Mouse (Mus musculus): ENCODE data around the gene Nkx2-4. TPM values are rescaled to one million over a fixed set of nuclear protein-coding genes. Genes with fewer than 3 reads are reported as not detected.

The Nkx2-4 gene
- polyA plus RNA-seq, 1 experiment from 2014 or later = not detected

GRCm38 (mm10) chr2:147082391-147082790 lies 2.9 kb downstream of the Nkx2-4 start:
- no peak overlapping the region for H3K27ac ChIP-seq (replicated peaks in 1 of 2; ENCODE audit: control insufficient read depth in 1 of 2, insufficient read depth in 1 of 2, low read depth in 2 of 2, low read length in 2 of 2)
- H3K9ac ChIP-seq (ENCODE audit: low read length) = no peak overlapping the region
- no peak overlapping the region for H3K4me2 ChIP-seq (ENCODE audit: low read length)
- peaks cover 75% of the 10 kb centered on the region for H3K27me3 ChIP-seq (ENCODE audit: control insufficient read depth, insufficient read depth, low read length)
- H3K9me3 ChIP-seq (ENCODE audit: control insufficient read depth, low read length) = no peaks in the 10 kb centered on the region
- peaks cover 4 to 8% of the 10 kb centered on the region in 2 experiments; a peak in 3 of 4 replicates for H3K4me1 ChIP-seq (ENCODE audit: control insufficient read depth in 2 of 2, insufficient read depth in 2 of 2, low read length in 2 of 2)
- peaks cover 12% of the 10 kb centered on the region for H3K36me3 ChIP-seq (ENCODE audit: control insufficient read depth, insufficient read depth, low read length)
- 71% methylated on average over 4 of the region's 4 CpGs for WGBS
- no peak overlapping the region for H3K4me3 ChIP-seq (ENCODE audit: control insufficient read depth in 1 of 2, insufficient read depth in 1 of 2, low read depth in 1 of 2, low read length in 2 of 2)
- ATAC-seq (ENCODE audit: insufficient number of reproducible peaks, insufficient read depth, low FRiP score, low read depth) = no peak

- no peaks in the 10 kb centered on the region for H3K4me1 ChIP-seq (ENCODE audit: control insufficient read depth in 2 of 2, insufficient read depth in 2 of 2, low read length in 2 of 2)
- no peaks in the 10 kb centered on the region for H3K9me3 ChIP-seq (ENCODE audit: control insufficient read depth, low read length)
- H3K4me2 ChIP-seq (ENCODE audit: low read length) = no peak overlapping the region
- no peak for ATAC-seq (ENCODE audit: insufficient number of reproducible peaks, insufficient read depth, low FRiP score, low read depth)
- H3K27ac ChIP-seq (replicated peaks in 1 of 2; ENCODE audit: control insufficient read depth in 1 of 2, insufficient read depth in 1 of 2, low read depth in 2 of 2, low read length in 2 of 2) = no peak overlapping the region
- H3K27me3 ChIP-seq (ENCODE audit: control insufficient read depth, insufficient read depth, low read length) = peaks cover 2% of the 10 kb centered on the region; the same call in 1 of the 2 replicates
- peaks cover 65% of the 10 kb centered on the region for H3K36me3 ChIP-seq (ENCODE audit: control insufficient read depth, insufficient read depth, low read length)
- H3K9ac ChIP-seq (ENCODE audit: low read length) = no peak overlapping the region
- 95% methylated on average over 4 of the region's 4 CpGs for WGBS
- no peak overlapping the region for H3K4me3 ChIP-seq (ENCODE audit: control insufficient read depth in 1 of 2, insufficient read depth in 1 of 2, low read depth in 1 of 2, low read length in 2 of 2)
These were observed 10.8 kb downstream of the Nkx2-4 start for GRCm38 (mm10) chr2:147074399-147074798.

- no peaks in the 10 kb centered on the region for H3K27me3 ChIP-seq (ENCODE audit: control insufficient read depth, insufficient read depth, low read length)
- no peak overlapping the region for H3K4me2 ChIP-seq (ENCODE audit: low read length)
- peaks cover 69% of the 10 kb centered on the region for H3K36me3 ChIP-seq (ENCODE audit: control insufficient read depth, insufficient read depth, low read length)
- no peaks in the 10 kb centered on the region for H3K4me1 ChIP-seq (ENCODE audit: control insufficient read depth in 2 of 2, insufficient read depth in 2 of 2, low read length in 2 of 2)
- H3K9me3 ChIP-seq (ENCODE audit: control insufficient read depth, low read length) = no peaks in the 10 kb centered on the region
- no peak overlapping the region for H3K4me3 ChIP-seq (ENCODE audit: control insufficient read depth in 1 of 2, insufficient read depth in 1 of 2, low read depth in 1 of 2, low read length in 2 of 2)
- H3K27ac ChIP-seq (replicated peaks in 1 of 2; ENCODE audit: control insufficient read depth in 1 of 2, insufficient read depth in 1 of 2, low read depth in 2 of 2, low read length in 2 of 2) = no peak overlapping the region
- 94% methylated on average over 2 of the region's 2 CpGs for WGBS
- ATAC-seq (ENCODE audit: insufficient number of reproducible peaks, insufficient read depth, low FRiP score, low read depth) = no peak
- H3K9ac ChIP-seq (ENCODE audit: low read length) = no peak overlapping the region
These were observed 11.3 kb downstream of the Nkx2-4 start for GRCm38 (mm10) chr2:147073962-147074361.

GRCm38 (mm10) chr2:147070305-147070704 lies 14.9 kb downstream of the Nkx2-4 start:
- H3K9me3 ChIP-seq (ENCODE audit: control insufficient read depth, low read length) = no peaks in the 10 kb centered on the region
- ATAC-seq (ENCODE audit: insufficient number of reproducible peaks, insufficient read depth, low FRiP score, low read depth) = no peak
- H3K4me1 ChIP-seq (ENCODE audit: control insufficient read depth in 2 of 2, insufficient read depth in 2 of 2, low read length in 2 of 2) = no peaks in the 10 kb centered on the region
- H3K27me3 ChIP-seq (ENCODE audit: control insufficient read depth, insufficient read depth, low read length) = no peaks in the 10 kb centered on the region
- no peak overlapping the region for H3K4me3 ChIP-seq (ENCODE audit: control insufficient read depth in 1 of 2, insufficient read depth in 1 of 2, low read depth in 1 of 2, low read length in 2 of 2)
- no peak overlapping the region for H3K9ac ChIP-seq (ENCODE audit: low read length)
- H3K27ac ChIP-seq (replicated peaks in 1 of 2; ENCODE audit: control insufficient read depth in 1 of 2, insufficient read depth in 1 of 2, low read depth in 2 of 2, low read length in 2 of 2) = no peak overlapping the region
- peaks cover 59% of the 10 kb centered on the region for H3K36me3 ChIP-seq (ENCODE audit: control insufficient read depth, insufficient read depth, low read length)
- no peak overlapping the region for H3K4me2 ChIP-seq (ENCODE audit: low read length)
- WGBS = 77% methylated on average over 1 of the region's 1 CpGs

- WGBS = 66% methylated on average over 1 of the region's 1 CpGs
- no peak for ATAC-seq (ENCODE audit: insufficient number of reproducible peaks, insufficient read depth, low FRiP score, low read depth)
- no peak overlapping the region for H3K4me2 ChIP-seq (ENCODE audit: low read length)
- no peak overlapping the region for H3K27ac ChIP-seq (replicated peaks in 1 of 2; ENCODE audit: control insufficient read depth in 1 of 2, insufficient read depth in 1 of 2, low read depth in 2 of 2, low read length in 2 of 2)
- H3K27me3 ChIP-seq (ENCODE audit: control insufficient read depth, insufficient read depth, low read length) = no peaks in the 10 kb centered on the region
- H3K9me3 ChIP-seq (ENCODE audit: control insufficient read depth, low read length) = no peaks in the 10 kb centered on the region
- H3K9ac ChIP-seq (ENCODE audit: low read length) = no peak overlapping the region
- no peaks in the 10 kb centered on the region for H3K4me1 ChIP-seq (ENCODE audit: control insufficient read depth in 2 of 2, insufficient read depth in 2 of 2, low read length in 2 of 2)
- H3K36me3 ChIP-seq (ENCODE audit: control insufficient read depth, insufficient read depth, low read length) = peaks cover 58% of the 10 kb centered on the region
- no peak overlapping the region for H3K4me3 ChIP-seq (ENCODE audit: control insufficient read depth in 1 of 2, insufficient read depth in 1 of 2, low read depth in 1 of 2, low read length in 2 of 2)
These were observed 16.2 kb downstream of the Nkx2-4 start for GRCm38 (mm10) chr2:147069077-147069476.

GRCm38 (mm10) chr2:147067480-147068246 lies 17.6 kb downstream of the Nkx2-4 start:
- Histone ChIP-seq H3K27me3 (ENCODE audit: control insufficient read depth, insufficient read depth, low read length) (no peaks in the 10 kb centered on the region), H3K9ac (ENCODE audit: low read length) (no peak overlapping the region), H3K9me3 (ENCODE audit: control insufficient read depth, low read length) (no peaks in the 10 kb centered on the region), H3K27ac (replicated peaks in 1 of 2; ENCODE audit: control insufficient read depth in 1 of 2, insufficient read depth in 1 of 2, low read depth in 2 of 2, low read length in 2 of 2) (no peak overlapping the region), H3K4me1 (ENCODE audit: control insufficient read depth in 2 of 2, insufficient read depth in 2 of 2, low read length in 2 of 2) (no peaks in the 10 kb centered on the region), H3K4me2 (ENCODE audit: low read length) (no peak overlapping the region), H3K36me3 (ENCODE audit: control insufficient read depth, insufficient read depth, low read length) (peaks cover 64% of the 10 kb centered on the region), H3K4me3 (ENCODE audit: control insufficient read depth in 1 of 2, insufficient read depth in 1 of 2, low read depth in 1 of 2, low read length in 2 of 2) (no peak overlapping the region)
- WGBS = 74% methylated on average over 1 of the region's 1 CpGs
- ATAC-seq (ENCODE audit: insufficient number of reproducible peaks, insufficient read depth, low FRiP score, low read depth) = no peak

GRCm38 (mm10) chr2:147053229-147053892 lies 31.9 kb downstream of the Nkx2-4 start:
- no peak overlapping the region for H3K27ac ChIP-seq (replicated peaks in 1 of 2; ENCODE audit: control insufficient read depth in 1 of 2, insufficient read depth in 1 of 2, low read depth in 2 of 2, low read length in 2 of 2)
- H3K9ac ChIP-seq (ENCODE audit: low read length) = no peak overlapping the region
- no peak overlapping the region for H3K4me3 ChIP-seq (ENCODE audit: control insufficient read depth in 1 of 2, insufficient read depth in 1 of 2, low read depth in 1 of 2, low read length in 2 of 2)
- no peak for ATAC-seq (ENCODE audit: insufficient number of reproducible peaks, insufficient read depth, low FRiP score, low read depth)
- WGBS = 89% methylated on average over 2 of the region's 2 CpGs
- H3K27me3 ChIP-seq (ENCODE audit: control insufficient read depth, insufficient read depth, low read length) = no peaks in the 10 kb centered on the region
- H3K9me3 ChIP-seq (ENCODE audit: control insufficient read depth, low read length) = no peaks in the 10 kb centered on the region
- H3K36me3 ChIP-seq (ENCODE audit: control insufficient read depth, insufficient read depth, low read length) = peaks cover 81% of the 10 kb centered on the region
- H3K4me1 ChIP-seq (ENCODE audit: control insufficient read depth in 2 of 2, insufficient read depth in 2 of 2, low read length in 2 of 2) = no peaks in the 10 kb centered on the region
- no peak overlapping the region for H3K4me2 ChIP-seq (ENCODE audit: low read length)

Measured in heart, embryonic 14.5 days (tissue).